In genomic region chr10:76032402-76033118, GRCm38 (mm10) we compare ENCODE assay signal across 8 mouse cellular contexts. TPM values are rescaled to one million over a fixed set of nuclear protein-coding genes. Genes with fewer than 3 reads are reported as not detected.
A peak's percentile ranks its signal among the peaks of the same experiment; 100 is the strongest.
DNase-seq lines count a peak whose midpoint lies in the region; ATAC-seq and TF ChIP-seq lines count a peak whose summit lies in the region.

Gene Zfp280b, plus strand, starts transcription at chr10:76032650.

- ATAC-seq in Patski: peak; percentile 97
- ATAC-seq in hindbrain, embryonic 14.5 days (ENCODE audit: low FRiP score): peak; percentile 99

- H3K27me3 ChIP-seq in Patski: no peaks in the 10 kb centered on the region
- H3K27me3 ChIP-seq in hindbrain, embryonic 14.5 days (ENCODE audit: control insufficient read depth, insufficient read depth, low read length): no peaks in the 10 kb centered on the region

- H3K4me1 ChIP-seq in hindbrain, embryonic 14.5 days (replicated peaks; ENCODE audit: control insufficient read depth, insufficient read depth, low read length): peaks cover 7% of the 10 kb centered on the region

- H3K4me2 ChIP-seq in hindbrain, embryonic 14.5 days (replicated peaks): peak within 1 kb of the TSS; percentile 63

- CTCF ChIA-PET in Patski (lab: Charles Lee): interaction anchor here (0.8 kb wide), 1 partner anchor 11 kb away, joined by 3 read pairs; no protein-coding TSS in a partner anchor

- TF ChIP-seq CTCF in Patski (IDR thresholded peaks at IDR 0.05): peak; percentile 96

- peak within 1 kb of the TSS; percentile 91 for H3K9ac ChIP-seq in hindbrain, embryonic 14.5 days

- peak within 1 kb of the TSS; percentile 89 for H3K4me3 ChIP-seq in hindbrain, embryonic 14.5 days (replicated peaks; ENCODE audit: low read length)

- H3K27ac ChIP-seq in hindbrain, embryonic 14.5 days: peak within 1 kb of the TSS; percentile 62

- WGBS in hindbrain, embryonic 14.5 days: under 1% methylated on average over 58 of the region's 58 CpGs

- no peaks in the 10 kb centered on the region for H3K9me3 ChIP-seq in hindbrain, embryonic 14.5 days (ENCODE audit: control insufficient read depth, low read length)

- in situ Hi-C loops in Patski (cut with MboI; ENCODE audit: low pct_unique_long_range_greater_than_20kb): no loop called here

- no peaks in the 10 kb centered on the region for H3K36me3 ChIP-seq in hindbrain, embryonic 14.5 days (replicated peaks; ENCODE audit: control insufficient read depth, insufficient read depth)

- POLR2A ChIA-PET in Patski (lab: Charles Lee): no interaction called here

- DNase-seq in Patski (ENCODE audit: low read depth, low spot score): peak; percentile 42
- DNase-seq in cerebellum, postnatal 14 days: peak; percentile 97 to 98
- DNase-seq in frontal cortex, postnatal 25 days (ENCODE audit: low spot score in 2 of 2): peak; percentile 91
- peak; percentile 89 for DNase-seq in hindbrain, embryonic 14.5 days (ENCODE audit: low spot score)
- peak; percentile 92 for DNase-seq in layer of hippocampus, postnatal 36 days
- DNase-seq in lung, postnatal 36 days: peak; percentile 97
- DNase-seq in retina, postnatal 1 day: peak; percentile 97
- peak; percentile 88 to 91 for DNase-seq in urinary bladder, adult 18-20 months (ENCODE audit: low spot score in 2 of 2)

RNA-seq across cellular contexts. Expression of gene Zfp280b, which starts in this region (rescaled TPM):
- polyA plus RNA-seq in Patski (2021): 8.9 TPM
- 11.2 and 11.9 TPM in 2 replicates for polyA plus RNA-seq in hindbrain, embryonic 14.5 days (2014; fragmentation: Nextera tagmentation; extraction: Ambion mirVana)
- total RNA-seq in layer of hippocampus, postnatal 36 days (2021): 10 to 100 TPM; 16.7 to 18.1 TPM

Comparison
In these comparisons a context has a peak if more than half of its experiments do, and no peak if none do; other contexts are left out.
1. Peak in every context shown above with its lines: DNase-seq, ATAC-seq, H3K4me3 ChIP-seq and H3K27ac ChIP-seq.
2. DNase-seq: peak in every context shown above with its lines; median percentile 98 in cerebellum, postnatal 14 days; 97 in lung, postnatal 36 days; 97 in retina, postnatal 1 day; 92 in layer of hippocampus, postnatal 36 days; 91 in frontal cortex, postnatal 25 days; 90 in urinary bladder, adult 18-20 months; 89 in hindbrain, embryonic 14.5 days; 42 in Patski.